Mouse (Mus musculus) urinary bladder, postnatal 36 days (tissue): ENCODE measurements around the gene Btbd35f12.
"Not testable (repeated sequence)": the region's sequence is repeated elsewhere in the genome, so short reads cannot be mapped to it uniquely, and the experiment has no call there.

Experiments
- DNase-seq, 2 experiments: peaks; one replicate each; pipeline ENCODE4 v3.0.0; 2022; ENCODE audit warnings: low spot score in 2 of 2, mixed read lengths in 1 of 2

The Btbd35f12 gene

DNA sequence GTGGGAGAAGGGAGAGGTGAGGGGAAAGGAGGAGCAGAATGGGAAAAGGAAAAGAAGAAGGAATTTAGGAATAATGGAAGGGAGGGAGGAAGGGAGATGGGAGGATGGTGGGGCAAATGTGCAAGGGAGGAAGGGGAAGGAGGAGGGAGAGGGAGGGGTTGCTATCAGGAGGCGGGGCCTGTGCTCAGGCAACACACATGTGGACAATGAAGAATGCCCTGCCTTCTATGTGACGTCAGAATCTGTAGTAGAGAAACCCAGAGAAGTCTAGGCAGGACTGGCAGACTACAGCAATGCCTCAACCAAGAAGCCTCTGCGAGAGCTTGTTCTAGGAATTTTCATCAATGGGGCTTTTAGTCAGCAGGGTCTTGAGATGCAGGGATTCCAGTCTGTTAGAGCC is at the start of gene Btbd35f12:
Gene Btbd35f12, plus strand, starts transcription at position 301 of the 400 bp plus-strand sequence.
- DNase-seq: not testable (repeated sequence)

DNA sequence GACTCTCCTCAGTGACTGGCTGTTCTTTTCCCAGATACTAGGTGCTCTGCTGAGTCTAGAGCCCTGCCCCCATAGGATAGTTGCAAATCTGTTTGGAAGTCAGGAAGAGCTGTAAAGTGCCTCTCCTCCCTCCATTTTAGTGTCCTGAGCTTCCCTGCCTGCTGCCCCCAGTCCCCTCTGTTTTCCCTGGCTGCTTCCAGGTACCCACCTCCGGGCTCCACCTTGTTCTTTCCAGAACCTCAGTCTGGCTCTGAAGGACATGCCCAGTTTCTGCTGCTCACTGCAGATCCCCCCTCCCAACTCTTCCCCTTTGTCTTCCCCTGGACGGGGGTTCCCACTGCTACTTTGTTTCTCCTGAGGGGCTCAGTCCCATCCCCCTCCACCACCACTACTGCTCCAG is 40.1 kb downstream of the Btbd35f12 start:
- DNase-seq: not testable (repeated sequence)
